Mouse (Mus musculus) 3134 (cell line): ENCODE results near the gene 4931428L18Rik.
"Not testable (repeated sequence)": the region's sequence is repeated elsewhere in the genome, so short reads cannot be mapped to it uniquely, and the experiment has no call there.

Experiments
- DNase-seq: peaks from one replicate; pipeline ENCODE4 v3.0.0-alpha.2; 2011; ENCODE audit warnings: low spot score; ENCODE audit not compliant: insufficient read length; ENCODE audit errors: extremely low read depth

Gene 4931428L18Rik

DNA sequence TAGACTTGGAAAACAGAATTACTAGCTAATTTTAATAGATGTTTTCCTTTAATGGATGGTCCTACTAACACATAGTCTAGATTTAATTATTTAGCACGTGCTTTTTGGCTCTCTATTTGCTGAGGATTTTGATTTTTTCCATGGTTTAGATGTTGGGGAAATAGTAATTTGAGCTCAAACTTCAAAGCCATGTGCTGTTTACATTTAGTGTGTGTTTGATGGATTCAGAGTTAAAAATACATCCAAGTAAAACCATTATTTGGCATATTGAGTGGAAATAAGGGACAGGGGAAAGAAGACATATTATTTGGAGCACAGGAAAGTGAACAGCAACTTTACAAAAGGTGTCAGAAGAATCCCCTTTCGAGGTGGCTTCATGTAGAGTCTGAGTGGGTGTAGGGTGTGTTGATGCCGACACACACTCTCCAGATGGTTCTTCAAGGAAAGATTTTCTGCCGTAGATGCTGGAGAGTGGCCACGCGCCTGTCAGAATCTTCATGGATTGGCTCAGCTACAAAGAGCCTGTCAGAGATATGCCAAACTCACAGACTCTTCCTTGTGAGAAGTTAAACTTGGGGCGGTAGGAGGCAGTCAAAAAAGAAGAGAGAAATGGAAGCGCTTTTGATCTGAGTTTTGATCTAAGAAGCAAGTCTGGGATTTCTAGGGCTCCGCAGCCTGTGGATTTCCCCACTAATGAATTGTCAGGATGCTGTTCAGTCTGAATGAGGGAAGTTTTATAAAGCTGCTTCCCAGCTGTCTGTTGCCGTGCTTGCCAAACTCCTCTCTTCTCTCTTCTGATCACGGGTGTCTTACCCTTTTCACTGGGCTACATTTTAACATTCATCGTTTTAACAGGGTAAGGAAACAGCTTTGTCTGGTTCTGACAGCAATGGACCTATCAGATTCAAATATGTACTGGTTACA is 157.4 kb downstream of the 4931428L18Rik start:
- no peak for DNase-seq

- peak; percentile 9 for DNase-seq
Observed at GRCm38 (mm10) chr1:31059806-31060205, 162.7 kb downstream of the 4931428L18Rik start.

GRCm38 (mm10) chr1:31058861-31059351 is 163.6 kb downstream of the 4931428L18Rik start:
- DNase-seq = no peak

DNA sequence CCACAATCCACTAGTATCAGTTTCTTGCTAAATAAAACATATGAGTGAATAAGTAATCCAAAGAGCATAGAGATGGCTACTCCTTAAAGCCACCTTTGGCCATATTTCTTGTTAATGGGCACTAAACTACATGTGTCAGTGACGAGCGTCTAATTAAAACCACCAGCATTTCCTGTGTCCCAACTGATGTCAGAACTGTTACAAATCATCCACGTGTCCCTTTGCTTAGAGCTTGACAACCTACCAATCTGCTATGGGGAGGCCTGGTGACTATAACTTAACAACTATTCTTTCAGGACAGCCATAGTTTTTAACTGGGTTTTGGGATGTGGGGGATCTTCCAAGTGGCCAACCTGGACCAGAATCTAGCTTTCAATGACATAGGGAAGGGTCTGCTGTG is 164.3 kb downstream of the 4931428L18Rik start:
- no peak for DNase-seq

GRCm38 (mm10) chr1:31051370-31051921 is 171.0 kb downstream of the 4931428L18Rik start:
- DNase-seq = no peak

- DNase-seq = no peak
Observed at GRCm38 (mm10) chr1:31049954-31050652, 172.4 kb downstream of the 4931428L18Rik start.

- DNase-seq = no peak
Observed at GRCm38 (mm10) chr1:31043208-31043607, 179.3 kb downstream of the 4931428L18Rik start.

GRCm38 (mm10) chr1:31042793-31043192 is 179.7 kb downstream of the 4931428L18Rik start:
- no peak for DNase-seq

DNA sequence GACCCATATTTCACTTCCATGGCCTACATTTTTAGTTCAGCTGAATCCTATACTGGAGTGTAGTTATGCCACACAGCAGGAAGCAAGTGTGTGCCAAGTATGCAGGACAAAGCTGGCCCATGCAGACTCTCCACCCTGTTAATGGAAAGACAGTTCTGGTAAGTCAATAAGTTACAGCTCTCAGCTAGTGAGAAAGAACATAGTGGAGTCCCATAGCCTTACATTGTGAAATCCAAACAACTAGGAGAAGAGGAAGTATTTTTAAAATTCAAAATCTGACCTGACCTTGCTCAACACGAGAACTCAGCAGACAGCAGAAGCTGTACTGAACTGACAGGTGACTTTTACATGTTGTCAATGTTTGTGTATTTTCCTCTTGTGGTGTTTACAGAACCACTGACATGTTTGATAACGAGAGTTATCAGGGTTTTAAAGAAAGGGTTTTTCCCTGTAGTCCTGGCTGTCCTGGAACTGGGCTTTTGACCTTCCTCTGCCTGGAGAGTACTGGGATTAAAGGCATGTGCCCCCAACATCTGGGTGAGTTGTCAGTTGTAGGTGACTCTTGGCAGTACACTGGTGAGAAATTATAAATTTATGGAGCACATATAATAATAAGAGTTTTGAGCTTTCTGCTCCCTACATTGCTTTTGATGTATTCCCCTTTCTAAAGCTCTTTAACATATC is 188.5 kb downstream of the 4931428L18Rik start:
- no peak for DNase-seq

- no peak for DNase-seq
Observed at GRCm38 (mm10) chr1:31032351-31032750, 190.1 kb downstream of the 4931428L18Rik start.

DNA sequence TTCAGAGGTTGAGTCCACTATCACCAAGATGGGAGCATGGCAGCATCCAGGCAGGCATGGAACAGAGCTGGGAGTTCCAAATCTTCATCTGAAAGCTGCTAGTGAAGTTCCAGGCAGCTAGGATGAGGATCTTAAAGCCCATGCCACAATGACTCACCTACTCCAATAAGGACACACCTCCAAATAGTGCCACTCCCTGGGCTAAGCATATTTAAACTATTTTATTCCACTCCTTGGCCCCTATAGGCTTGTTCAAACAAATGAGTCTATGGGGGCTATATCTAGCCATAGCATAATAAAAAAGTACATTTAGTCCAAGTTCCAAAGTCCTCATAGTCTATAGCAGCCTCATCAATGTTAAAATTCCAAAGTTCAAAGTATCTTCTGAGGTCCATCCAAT is 199.3 kb downstream of the 4931428L18Rik start:
- no peak for DNase-seq

DNA sequence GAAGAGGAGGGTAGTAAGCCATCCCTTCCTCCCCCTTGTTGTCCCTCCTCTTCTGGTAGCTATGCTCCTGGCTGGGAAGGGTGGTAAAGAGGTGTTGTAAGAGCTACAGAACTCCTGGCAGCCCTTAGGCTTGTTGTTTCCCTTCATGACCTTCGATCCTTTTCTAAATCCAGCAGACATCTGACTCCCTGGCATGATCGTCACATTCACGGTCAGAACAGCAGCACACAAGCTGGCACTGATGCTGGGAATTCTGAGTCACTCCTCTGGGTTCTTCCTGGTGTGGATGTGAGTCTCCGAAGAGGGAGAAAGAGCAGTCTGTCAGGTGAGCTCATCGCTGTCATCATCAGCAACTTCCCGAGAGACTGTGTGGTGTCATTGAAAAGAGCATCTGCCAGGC is 203.2 kb downstream of the 4931428L18Rik start:
- peak; percentile 58 for DNase-seq

DNA sequence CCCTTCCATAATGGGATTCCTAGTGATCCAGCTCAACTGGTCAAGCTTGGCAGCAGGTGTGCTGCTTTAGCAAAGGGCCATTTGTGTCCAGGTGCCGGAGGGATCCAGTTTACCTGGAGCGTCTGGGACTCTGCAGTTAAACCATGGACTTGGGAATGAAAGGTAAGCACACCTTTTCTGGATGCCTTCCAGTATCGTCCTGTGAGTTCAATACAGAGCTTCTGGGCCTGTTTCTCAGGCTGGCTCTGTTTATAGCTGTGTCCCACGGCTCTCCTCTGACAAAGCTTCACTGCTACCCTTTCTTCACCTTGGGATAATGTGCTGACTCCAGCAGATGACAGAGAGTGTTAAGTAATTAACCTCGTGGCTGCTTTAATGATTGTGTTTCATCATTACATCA is 205.1 kb downstream of the 4931428L18Rik start:
- no peak for DNase-seq

GRCm38 (mm10) chr1:31016068-31016467 is 206.4 kb downstream of the 4931428L18Rik start:
- no peak for DNase-seq

DNA sequence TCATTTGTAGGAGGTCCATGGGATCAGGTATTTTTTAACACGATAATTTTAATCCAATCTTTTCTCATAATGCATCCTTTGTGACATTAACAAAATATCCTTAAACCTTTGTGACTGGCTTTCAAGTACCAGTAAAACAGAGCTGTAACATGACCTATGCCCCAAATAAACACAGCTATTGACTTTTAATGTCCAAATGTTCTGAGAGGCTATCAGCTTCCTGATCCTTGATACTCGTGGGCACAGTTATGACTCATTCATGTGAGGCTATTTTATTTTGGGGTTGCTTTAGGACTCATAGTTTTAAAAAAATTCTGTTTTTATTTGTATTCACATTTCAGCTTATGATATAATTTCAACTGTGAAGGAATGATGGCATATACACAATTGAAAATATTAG is 207.2 kb downstream of the 4931428L18Rik start:
- DNase-seq = no peak

DNA sequence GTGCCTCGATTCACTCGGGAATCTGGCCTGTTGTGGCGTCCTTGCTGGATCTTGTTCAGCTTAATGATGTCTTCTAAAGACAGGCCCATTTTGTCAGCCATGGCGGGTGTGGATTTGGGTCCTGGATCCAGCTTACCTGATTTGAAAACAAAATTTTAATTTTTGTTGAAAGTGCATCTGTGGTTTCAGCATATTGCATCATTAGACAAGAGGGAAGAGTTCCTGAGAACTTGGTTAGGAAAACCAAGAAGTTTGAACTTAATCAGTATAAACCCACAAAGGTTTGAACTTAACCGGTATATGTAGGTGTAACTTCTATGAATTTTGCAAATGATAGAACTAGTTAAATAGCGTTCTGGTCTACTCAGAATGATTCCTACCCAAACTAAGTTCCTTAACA is 244.6 kb downstream of the 4931428L18Rik start, which contains the start of gene AC153137.1:
AC153137.1 (minus strand) TSS at position 101 of the 400 bp plus-strand sequence.
- not testable (repeated sequence) for DNase-seq

GRCm38 (mm10) chr1:30977239-30977638 is 245.2 kb downstream of the 4931428L18Rik start:
- not testable (repeated sequence) for DNase-seq

DNA sequence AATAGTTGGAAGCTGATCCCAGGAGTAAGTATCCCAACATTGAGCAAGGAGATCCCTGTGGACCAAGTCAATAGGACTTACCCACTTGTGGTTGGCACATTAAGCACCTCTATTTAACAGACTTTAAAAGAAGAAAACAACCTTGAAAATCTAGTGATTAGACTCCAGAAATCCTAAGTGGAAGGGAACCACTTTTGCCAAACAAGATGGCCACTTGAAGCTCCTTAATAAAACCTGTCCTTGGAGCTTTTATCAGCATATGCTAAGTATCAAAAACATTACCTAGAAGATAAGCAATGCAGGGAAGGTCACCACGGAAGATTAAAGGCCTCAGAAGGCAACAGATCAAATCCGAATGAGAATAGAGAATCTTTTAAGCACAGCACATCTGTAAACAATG is 270.7 kb downstream of the 4931428L18Rik start:
- no peak for DNase-seq

- DNase-seq = no peak
Observed at GRCm38 (mm10) chr1:30950456-30950835, 272.0 kb downstream of the 4931428L18Rik start.

DNA sequence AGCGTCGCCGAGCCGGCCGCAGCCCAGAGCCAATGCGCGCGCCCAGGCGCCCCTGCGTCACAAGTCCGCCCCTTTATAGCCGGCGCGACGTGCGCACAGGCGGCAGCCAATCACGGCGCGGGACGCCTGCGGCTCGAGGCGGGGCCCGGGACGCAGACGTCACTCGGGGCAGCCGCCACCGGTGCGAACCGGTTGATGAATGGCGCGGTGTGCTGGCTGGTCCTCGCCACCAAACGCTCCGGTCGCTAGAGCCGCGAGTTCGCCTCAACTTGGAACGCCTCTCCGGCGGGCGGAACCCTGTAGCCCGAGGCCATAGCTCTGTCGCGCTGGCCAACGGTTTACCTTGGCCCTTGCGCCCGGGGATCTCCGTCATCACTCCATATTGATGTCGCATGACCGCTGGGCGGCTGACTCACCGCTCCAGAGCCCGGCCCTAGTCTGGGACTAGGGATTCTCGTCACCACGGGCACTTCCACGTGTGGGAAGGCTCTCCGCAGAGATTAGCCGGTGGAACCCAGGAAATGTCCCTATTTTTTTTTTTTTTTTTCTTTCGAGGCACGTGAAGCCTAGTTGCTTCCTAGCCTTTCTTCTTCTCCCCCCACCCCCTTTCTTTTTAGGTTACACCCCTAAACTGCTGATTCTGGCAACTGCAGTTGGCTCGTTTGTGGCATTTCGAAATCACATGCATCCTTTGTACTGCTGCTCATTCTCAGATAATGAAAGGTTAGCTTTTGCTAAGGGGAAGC is 272.6 kb downstream of the 4931428L18Rik start:
- DNase-seq = peak; percentile 98
